ENCODE assay signal across 8 mouse cellular contexts in genomic region chr13:58387948-58388347, GRCm38 (mm10). TPM values are rescaled to one million over a fixed set of nuclear protein-coding genes. Genes with fewer than 3 reads are reported as not detected.
DNase-seq lines count a peak whose midpoint lies in the region; ATAC-seq and TF ChIP-seq lines count a peak whose summit lies in the region.

No protein-coding gene starts in this region.

- 0 out of 2 replicates have a peak, but pooled peaks have one; percentile 43 for ATAC-seq in heart, embryonic 12.5 days (ENCODE audit: insufficient number of reproducible peaks, low FRiP score)
- ATAC-seq in liver, embryonic 14.5 days (ENCODE audit: insufficient read depth): no peak

- peak; percentile 78 for TF ChIP-seq CTCF in E14TG2a.4 (conservative IDR thresholded peaks at IDR 0.05; ENCODE audit: low read length)
- peak; percentile 45; the same call in 1 of the 2 replicates for TF ChIP-seq CTCF in embryonic fibroblast, embryonic 13.5 days (IDR thresholded peaks at IDR 0.05; ENCODE audit: borderline replicate concordance, insufficient read depth, low read length)
- peak; percentile 79 for TF ChIP-seq CTCF in liver, embryonic 14.5 days (IDR thresholded peaks at IDR 0.05; ENCODE audit: low read depth)

- H3K9me3 ChIP-seq in E14TG2a.4 (ENCODE audit: low read length): peaks cover 2% of the 10 kb centered on the region; the same call in 1 of the 2 replicates
- no peaks in the 10 kb centered on the region for H3K9me3 ChIP-seq in heart, embryonic 12.5 days (replicated peaks)
- H3K9me3 ChIP-seq in liver, embryonic 14.5 days (ENCODE audit: control insufficient read depth, low read length): no peaks in the 10 kb centered on the region

- peaks cover 42% of the 10 kb centered on the region for H3K36me3 ChIP-seq in E14TG2a.4 (ENCODE audit: insufficient read depth, low read length)
- peaks cover 22% of the 10 kb centered on the region for H3K36me3 ChIP-seq in heart, embryonic 12.5 days
- H3K36me3 ChIP-seq in liver, embryonic 14.5 days (replicated peaks; ENCODE audit: control insufficient read depth, insufficient read depth, low read depth): peaks cover 24% of the 10 kb centered on the region

- peak overlapping the region; percentile 16; the same call in 1 of the 2 replicates for H3K4me2 ChIP-seq in heart, embryonic 12.5 days
- H3K4me2 ChIP-seq in liver, embryonic 14.5 days (ENCODE audit: low read depth): 0 out of 2 replicates have a peak overlapping the region, but pooled peaks have one; percentile 8

- no peak for TF ChIP-seq POLR2A in embryonic fibroblast, embryonic 13.5 days (IDR thresholded peaks at IDR 0.05; ENCODE audit: low read depth, low read length)

- H3K27me3 ChIP-seq in E14TG2a.4 (ENCODE audit: insufficient read depth, low read length): 0 out of 2 replicates have a peak, but pooled peaks cover 5% of the 10 kb centered on the region
- no peaks in the 10 kb centered on the region for H3K27me3 ChIP-seq in heart, embryonic 12.5 days (replicated peaks)
- no peaks in the 10 kb centered on the region for H3K27me3 ChIP-seq in liver, embryonic 14.5 days (ENCODE audit: control insufficient read depth, insufficient read depth, low read length)

- no peak for TF ChIP-seq EP300 in liver, embryonic 14.5 days (IDR thresholded peaks at IDR 0.05; ENCODE audit: low read depth)

- H3K9ac ChIP-seq in heart, embryonic 12.5 days: no peak overlapping the region
- H3K9ac ChIP-seq in liver, embryonic 14.5 days (replicated peaks): no peak overlapping the region

- WGBS in heart, embryonic 12.5 days: 13% methylated on average over 7 of the region's 7 CpGs
- 14% methylated on average over 7 of the region's 7 CpGs for WGBS in liver, embryonic 14.5 days (ENCODE audit: insufficient replicate concordance)

- peaks cover 22% of the 10 kb centered on the region for H3K4me1 ChIP-seq in E14TG2a.4 (replicated peaks; ENCODE audit: low read depth, low read length)
- H3K4me1 ChIP-seq in embryonic fibroblast, embryonic 13.5 days (ENCODE audit: control insufficient read depth, insufficient read depth, low read length): no peaks in the 10 kb centered on the region
- H3K4me1 ChIP-seq in heart, embryonic 12.5 days (replicated peaks): peaks cover 9% of the 10 kb centered on the region; the same call in 1 of the 2 replicates
- peaks cover 5 to 12% of the 10 kb centered on the region in 2 experiments; a peak in 3 of 4 replicates for H3K4me1 ChIP-seq in liver, embryonic 14.5 days (replicated peaks; ENCODE audit: control insufficient read depth in 2 of 2, insufficient read depth in 2 of 2, low read length in 1 of 2)

- peak; percentile 73 to 82 for DNase-seq in adrenal gland, postnatal 36 days
- DNase-seq in kidney, postnatal 25 days: peak; percentile 74 to 84
- DNase-seq in liver, embryonic 14.5 days (ENCODE audit: low read depth in 3 of 3, low spot score in 3 of 3): peak in 2 of 3 experiments; percentile 54 to 57
- peak; percentile 28 for DNase-seq in ovary, postnatal 10 days (ENCODE audit: low spot score)
- DNase-seq in thymus, adult 18-20 months: peak; percentile 44 to 56

- no peak overlapping the region for H3K4me3 ChIP-seq in E14TG2a.4 (replicated peaks; ENCODE audit: low read length)
- no peak overlapping the region for H3K4me3 ChIP-seq in embryonic fibroblast, embryonic 13.5 days (ENCODE audit: insufficient read depth, low read length)
- no peak overlapping the region for H3K4me3 ChIP-seq in heart, embryonic 12.5 days
- no peak overlapping the region for H3K4me3 ChIP-seq in liver, embryonic 14.5 days (ENCODE audit: insufficient read depth in 1 of 2, low read depth in 2 of 2, low read length in 2 of 2)

- no peak overlapping the region for H3K27ac ChIP-seq in embryonic fibroblast, embryonic 13.5 days (ENCODE audit: insufficient read depth, low read length)
- H3K27ac ChIP-seq in heart, embryonic 12.5 days (ENCODE audit: poor library complexity, severe bottlenecking): no peak overlapping the region
- no peak overlapping the region for H3K27ac ChIP-seq in liver, embryonic 14.5 days

RNA-seq across cellular contexts. Expression of gene 2210016F16Rik, which starts 2.9 kb away (rescaled TPM):
- total RNA-seq in adrenal gland, postnatal 36 days (2021): 10 to 100 TPM; 27.2 to 31.5 TPM
- polyA plus RNA-seq in embryonic fibroblast, embryonic 13.5 days (2011; ENCODE audit: insufficient read length, low read depth, missing spikeins): 17.3 and 19.6 TPM in 2 replicates
- 27.9 and 30.5 TPM in 2 replicates for polyA plus RNA-seq in heart, embryonic 12.5 days (2016; fragmentation: Nextera tagmentation; extraction: Ambion mirVana)
- polyA plus RNA-seq in liver, embryonic 14.5 days (2012; rRNA removed): 8.5 and 9.3 TPM in 2 replicates
- polyA plus RNA-seq in liver, embryonic 14.5 days (2014; fragmentation: Nextera tagmentation; extraction: Ambion mirVana): 20.2 and 21.9 TPM in 2 replicates

RNA-seq across cellular contexts. Expression of gene Rmi1, which starts 14.1 kb away (rescaled TPM):
- total RNA-seq in adrenal gland, postnatal 36 days (2021): 10 to 100 TPM; 18.1 to 21.9 TPM
- 21.2 and 24.5 TPM in 2 replicates for polyA plus RNA-seq in embryonic fibroblast, embryonic 13.5 days (2011; ENCODE audit: insufficient read length, low read depth, missing spikeins)
- 20.7 and 23.1 TPM in 2 replicates for polyA plus RNA-seq in heart, embryonic 12.5 days (2016; fragmentation: Nextera tagmentation; extraction: Ambion mirVana)
- polyA plus RNA-seq in liver, embryonic 14.5 days (2012; rRNA removed): 5.0 and 8.0 TPM in 2 replicates
- 11.0 and 12.0 TPM in 2 replicates for polyA plus RNA-seq in liver, embryonic 14.5 days (2014; fragmentation: Nextera tagmentation; extraction: Ambion mirVana)

RNA-seq across cellular contexts. Expression of gene Hnrnpk, which starts 15.2 kb away (rescaled TPM):
- total RNA-seq in adrenal gland, postnatal 36 days (2021): 100 to 1,000 TPM; 878 to 908 TPM
- 1,418 and 1,755 TPM in 2 replicates for polyA plus RNA-seq in embryonic fibroblast, embryonic 13.5 days (2011; ENCODE audit: insufficient read length, low read depth, missing spikeins)
- polyA plus RNA-seq in heart, embryonic 12.5 days (2016; fragmentation: Nextera tagmentation; extraction: Ambion mirVana): 1,144 and 1,169 TPM in 2 replicates
- 192 and 260 TPM in 2 replicates for polyA plus RNA-seq in liver, embryonic 14.5 days (2012; rRNA removed)
- 584 and 624 TPM in 2 replicates for polyA plus RNA-seq in liver, embryonic 14.5 days (2014; fragmentation: Nextera tagmentation; extraction: Ambion mirVana)

RNA-seq across cellular contexts. Expression of gene Kif27, which starts 29.0 kb away (rescaled TPM):
- under 1 TPM; 0.59 to 0.70 TPM for total RNA-seq in adrenal gland, postnatal 36 days (2021)
- polyA plus RNA-seq in embryonic fibroblast, embryonic 13.5 days (2011; ENCODE audit: insufficient read length, low read depth, missing spikeins): 0.15 and 0.44 TPM in 2 replicates
- polyA plus RNA-seq in heart, embryonic 12.5 days (2016; fragmentation: Nextera tagmentation; extraction: Ambion mirVana): 0.40 and 0.41 TPM in 2 replicates
- polyA plus RNA-seq in liver, embryonic 14.5 days (2012; rRNA removed): 0.06 and 0.07 TPM in 2 replicates
- 0.04 and 0.05 TPM in 2 replicates for polyA plus RNA-seq in liver, embryonic 14.5 days (2014; fragmentation: Nextera tagmentation; extraction: Ambion mirVana)

Comparison
In these comparisons a context has a peak if more than half of its experiments do, and no peak if none do; other contexts are left out.
1. DNase-seq: peak in every context shown above with its lines; median percentile 79 in kidney, postnatal 25 days; 78 in adrenal gland, postnatal 36 days; 56 in liver, embryonic 14.5 days; 50 in thymus, adult 18-20 months; 28 in ovary, postnatal 10 days.